Mouse (Mus musculus) ES-Bruce4 (cell line): ENCODE measurements around the gene Rogdi.

Experiments used
- CTCF ChIP-seq: IDR thresholded peaks from one replicate; pipeline ENCODE4 v1.8.1; 2011; ENCODE audit warnings: low read depth, low read length
- EP300 ChIP-seq: IDR thresholded peaks from 2 replicates; pipeline ENCODE4 v1.6.1; 2011; ENCODE audit warnings: low read depth, low read length; ENCODE audit not compliant: insufficient read depth

DNA sequence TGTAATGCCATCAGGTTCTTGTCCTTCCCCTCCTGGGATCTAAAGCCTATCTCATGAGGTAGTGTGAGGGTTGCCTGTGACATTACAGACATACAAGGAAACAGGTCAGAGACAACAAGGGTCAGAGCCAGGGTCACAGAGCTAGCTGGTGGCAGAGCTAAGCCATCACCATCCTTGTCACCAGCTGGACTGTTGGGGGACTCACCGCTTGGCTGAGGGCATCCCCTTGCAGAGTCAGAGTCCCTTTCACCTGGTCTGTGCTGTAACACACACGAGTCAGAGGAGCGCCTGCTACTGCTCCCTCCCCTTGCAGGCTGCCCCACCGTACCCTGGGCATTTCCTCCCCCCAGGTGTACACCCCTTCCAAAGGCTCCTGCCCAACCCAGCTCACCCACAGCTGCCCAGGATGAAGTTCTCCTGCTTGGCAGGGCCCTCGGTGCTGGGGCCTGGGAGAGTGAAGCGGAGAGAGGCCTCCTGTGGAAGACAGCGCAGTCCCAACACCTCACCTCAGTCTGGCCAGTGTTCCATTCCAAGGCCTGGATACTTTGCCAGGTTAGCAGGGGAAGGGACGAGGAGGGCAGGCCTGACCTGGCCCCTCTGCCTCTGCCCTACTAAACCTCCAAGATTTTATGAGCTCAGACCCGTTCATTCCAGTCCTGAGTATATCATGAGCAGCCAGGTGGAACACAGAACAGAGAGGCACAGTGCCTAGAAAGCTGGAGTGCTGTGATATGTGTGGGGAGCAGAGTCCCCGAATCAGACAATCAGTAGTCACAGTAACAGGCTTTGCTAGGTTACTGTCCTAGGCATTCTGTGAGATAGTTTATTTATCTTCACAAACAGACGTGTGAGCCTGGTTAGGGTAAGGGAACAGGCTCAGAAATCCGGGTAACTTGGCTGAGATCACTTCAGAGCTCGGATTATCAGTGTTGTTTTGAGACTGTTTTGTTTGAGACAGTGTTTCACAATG lies 1.0 kb downstream of the Rogdi start:
- TF ChIP-seq CTCF (no peak), EP300 (no peak)
